Mouse (Mus musculus) ES-E14 (cell line): ENCODE data around the gene Pcdh7.

ENCODE experiments used
- CHD2 ChIP-seq: IDR thresholded peaks from 2 replicates; pipeline ENCODE4 v1.6.1; 2014; ENCODE audit warnings: mild to moderate bottlenecking, low read depth, low read length, inconsistent platforms
- HCFC1 ChIP-seq: IDR thresholded peaks from 2 replicates; pipeline ENCODE4 v1.6.1; 2012; ENCODE audit warnings: low read length, inconsistent platforms, borderline replicate concordance; ENCODE audit not compliant: insufficient read depth
- MAFK ChIP-seq: IDR thresholded peaks from 2 replicates; pipeline ENCODE4 v1.6.1; 2014; ENCODE audit warnings: mild to moderate bottlenecking, low read depth, low read length, inconsistent platforms; ENCODE audit not compliant: insufficient read depth
- ZC3H11A ChIP-seq: IDR thresholded peaks from 2 replicates; pipeline ENCODE4 v1.6.1; 2012; ENCODE audit warnings: low read depth, mild to moderate bottlenecking, inconsistent platforms, low read length, borderline replicate concordance
- ZNF384 ChIP-seq: IDR thresholded peaks from 2 replicates; pipeline ENCODE4 v1.6.1; 2012; ENCODE audit warnings: low read depth, low read length, inconsistent platforms

GRCm38 (mm10) chr5:57781950-57782349 lies 64.2 kb downstream of the Pcdh7 start:
- TF ChIP-seq ZNF384: no peak
- TF ChIP-seq CHD2: no peak
- TF ChIP-seq ZC3H11A: no peak
- TF ChIP-seq MAFK: no peak
- TF ChIP-seq HCFC1: no peak
